In genomic region chr5:123005716-123006592, GRCm38 (mm10) we compare ENCODE assay signal across 14 mouse cellular contexts. TPM values are rescaled to one million over a fixed set of nuclear protein-coding genes. Genes with fewer than 3 reads are reported as not detected.
DNase-seq lines count a peak whose midpoint lies in the region; ATAC-seq and TF ChIP-seq lines count a peak whose summit lies in the region.
"Had no signal": no experiment of that assay in that cellular context is flagged by ENCODE, and none has a peak within 500 bp of the region (broad histone marks: within the 10 kb centered on the region; RNA-seq: fewer than 3 reads in every experiment).

No protein-coding gene starts in this region.

- H3K4me2 ChIP-seq in hindbrain, embryonic 11.5 days (replicated peaks; ENCODE audit: low read depth, low read length), result no peak overlapping the region
- H3K4me2 ChIP-seq in embryonic facial prominence, embryonic 14.5 days (ENCODE audit: low read depth, low read length), result peak overlapping the region; percentile 20; the same call in 1 of the 2 replicates
- no peak overlapping the region for H3K4me2 ChIP-seq in limb, embryonic 14.5 days (replicated peaks; ENCODE audit: low read depth, low read length, severe bottlenecking)

- 63% methylated on average over 19 of the region's 19 CpGs for WGBS in hindbrain, embryonic 10.5 days
- WGBS in hindbrain, embryonic 11.5 days, result 74% methylated on average over 19 of the region's 19 CpGs
- 64% methylated on average over 19 of the region's 19 CpGs for WGBS in embryonic facial prominence, embryonic 14.5 days
- 66% methylated on average over 19 of the region's 19 CpGs for WGBS in limb, embryonic 14.5 days

- peaks cover 19% of the 10 kb centered on the region for H3K4me1 ChIP-seq in hindbrain, embryonic 10.5 days (replicated peaks)
- no peaks in the 10 kb centered on the region for H3K4me1 ChIP-seq in hindbrain, embryonic 11.5 days (replicated peaks; ENCODE audit: control insufficient read depth, insufficient read depth, low read length)
- H3K4me1 ChIP-seq in embryonic facial prominence, embryonic 14.5 days (ENCODE audit: control insufficient read depth, insufficient read depth, low read length), result no peaks in the 10 kb centered on the region
- 0 out of 2 replicates have a peak, but pooled peaks cover 6% of the 10 kb centered on the region for H3K4me1 ChIP-seq in limb, embryonic 14.5 days (ENCODE audit: control insufficient read depth, insufficient read depth, low read length)

- H3K36me3 ChIP-seq in hindbrain, embryonic 10.5 days, result no peaks in the 10 kb centered on the region
- no peaks in the 10 kb centered on the region for H3K36me3 ChIP-seq in hindbrain, embryonic 11.5 days (ENCODE audit: control insufficient read depth, insufficient read depth, low read length)
- no peaks in the 10 kb centered on the region for H3K36me3 ChIP-seq in embryonic facial prominence, embryonic 14.5 days (ENCODE audit: control insufficient read depth, insufficient read depth, low read length)
- H3K36me3 ChIP-seq in limb, embryonic 14.5 days (ENCODE audit: control insufficient read depth, insufficient read depth, low read length), result no peaks in the 10 kb centered on the region

- ATAC-seq in hindbrain, embryonic 11.5 days (ENCODE audit: low FRiP score), result no peak
- no peak for ATAC-seq in embryonic facial prominence, embryonic 14.5 days (ENCODE audit: low read depth)
- ATAC-seq in limb, embryonic 14.5 days (ENCODE audit: low FRiP score, low read depth), result no peak

- no peaks in the 10 kb centered on the region for H3K9me3 ChIP-seq in hindbrain, embryonic 10.5 days
- no peaks in the 10 kb centered on the region for H3K9me3 ChIP-seq in hindbrain, embryonic 11.5 days (ENCODE audit: control insufficient read depth, low read length)
- no peaks in the 10 kb centered on the region for H3K9me3 ChIP-seq in embryonic facial prominence, embryonic 14.5 days (ENCODE audit: control insufficient read depth, low read length)
- H3K9me3 ChIP-seq in limb, embryonic 14.5 days (ENCODE audit: control insufficient read depth, low read length), result no peaks in the 10 kb centered on the region

- peak overlapping the region; percentile 50 for H3K27ac ChIP-seq in hindbrain, embryonic 10.5 days
- no peak overlapping the region for H3K27ac ChIP-seq in hindbrain, embryonic 11.5 days (ENCODE audit: low read depth, low read length)
- H3K27ac ChIP-seq in embryonic facial prominence, embryonic 14.5 days (replicated peaks; ENCODE audit: low read depth, low read length), result no peak overlapping the region
- H3K27ac ChIP-seq in limb, embryonic 14.5 days (replicated peaks; ENCODE audit: low read depth, low read length), result no peak overlapping the region

- no peak overlapping the region for H3K9ac ChIP-seq in hindbrain, embryonic 11.5 days (ENCODE audit: low read depth, low read length)
- H3K9ac ChIP-seq in embryonic facial prominence, embryonic 14.5 days (ENCODE audit: low read depth, low read length), result no peak overlapping the region
- 0 out of 2 replicates have a peak overlapping the region, but pooled peaks have one; percentile 1 for H3K9ac ChIP-seq in limb, embryonic 14.5 days (ENCODE audit: low read depth, low read length, severe bottlenecking)

- H3K27me3 ChIP-seq in hindbrain, embryonic 10.5 days (ENCODE audit: insufficient read depth, poor library complexity, severe bottlenecking), result no peaks in the 10 kb centered on the region
- no peaks in the 10 kb centered on the region for H3K27me3 ChIP-seq in hindbrain, embryonic 11.5 days (ENCODE audit: control insufficient read depth, insufficient read depth, low read length)
- no peaks in the 10 kb centered on the region for H3K27me3 ChIP-seq in embryonic facial prominence, embryonic 14.5 days (replicated peaks; ENCODE audit: control insufficient read depth, insufficient read depth, low read length)
- no peaks in the 10 kb centered on the region for H3K27me3 ChIP-seq in limb, embryonic 14.5 days (ENCODE audit: control insufficient read depth, insufficient read depth, low read length)

- DNase-seq in hindbrain, embryonic 10.5 days (ENCODE audit: low spot score), result no peak
- no peak for DNase-seq in hindbrain, embryonic 11.5 days (ENCODE audit: low spot score)
- peak; percentile 66 for DNase-seq in cerebellum, adult 9-11 months
- no peak for DNase-seq in embryonic facial prominence, embryonic 14.5 days (ENCODE audit: low spot score)
- no peak for DNase-seq in limb, embryonic 14.5 days (ENCODE audit: low spot score)
- no peak for DNase-seq in layer of hippocampus, adult 9-11 months
- no peak for DNase-seq in layer of hippocampus, adult 18-20 months (ENCODE audit: low spot score in 2 of 2)
- DNase-seq: liver; lung, postnatal 36 days; thymus, postnatal 14 days had no signal

- no peak overlapping the region for H3K4me3 ChIP-seq in hindbrain, embryonic 10.5 days
- H3K4me3 ChIP-seq in hindbrain, embryonic 11.5 days (ENCODE audit: low read depth, low read length), result no peak overlapping the region
- H3K4me3 ChIP-seq in embryonic facial prominence, embryonic 14.5 days (ENCODE audit: low read depth, low read length), result no peak overlapping the region
- no peak overlapping the region for H3K4me3 ChIP-seq in limb, embryonic 14.5 days (replicated peaks; ENCODE audit: low read length)

- TF ChIP-seq POLR2A in limb, embryonic 14.5 days (IDR thresholded peaks at IDR 0.05; ENCODE audit: borderline replicate concordance, extremely low read depth, insufficient read depth, insufficient read length), result no peak

RNA-seq across cellular contexts. Expression of gene Orai1, which starts 8.9 kb away (rescaled TPM):
- polyA plus RNA-seq in hindbrain, embryonic 10.5 days (2016; fragmentation: Nextera tagmentation; extraction: Ambion mirVana), result 10.2 and 11.3 TPM in 2 replicates
- 10.1 and 12.7 TPM in 2 replicates for polyA plus RNA-seq in hindbrain, embryonic 11.5 days (2014; fragmentation: Nextera tagmentation; extraction: Ambion mirVana)
- 19.5 and 20.8 TPM in 2 replicates for polyA plus RNA-seq in embryonic facial prominence, embryonic 14.5 days (2014; fragmentation: Nextera tagmentation; extraction: Ambion mirVana)
- 25.0 and 35.0 TPM in 2 replicates for polyA plus RNA-seq in limb, embryonic 14.5 days (2012; rRNA removed)
- polyA plus RNA-seq in limb, embryonic 14.5 days (2014; fragmentation: Nextera tagmentation; extraction: Ambion mirVana), result 20.7 and 20.9 TPM in 2 replicates
- 10 to 100 TPM; 11.2 to 11.9 TPM for total RNA-seq in layer of hippocampus, adult 18-20 months (2021)

RNA-seq across cellular contexts. Expression of gene Kdm2b, which starts 16.3 kb away (rescaled TPM):
- 84.6 and 92.4 TPM in 2 replicates for polyA plus RNA-seq in hindbrain, embryonic 10.5 days (2016; fragmentation: Nextera tagmentation; extraction: Ambion mirVana)
- polyA plus RNA-seq in hindbrain, embryonic 11.5 days (2014; fragmentation: Nextera tagmentation; extraction: Ambion mirVana), result 59.9 and 67.6 TPM in 2 replicates
- 30.1 and 31.0 TPM in 2 replicates for polyA plus RNA-seq in embryonic facial prominence, embryonic 14.5 days (2014; fragmentation: Nextera tagmentation; extraction: Ambion mirVana)
- polyA plus RNA-seq in limb, embryonic 14.5 days (2012; rRNA removed), result 40.9 and 45.8 TPM in 2 replicates
- polyA plus RNA-seq in limb, embryonic 14.5 days (2014; fragmentation: Nextera tagmentation; extraction: Ambion mirVana), result 37.0 and 41.7 TPM in 2 replicates
- 10 to 100 TPM; 33.5 to 39.4 TPM for total RNA-seq in layer of hippocampus, adult 18-20 months (2021)

RNA-seq across cellular contexts. Expression of gene Morn3, which starts 40.9 kb away (rescaled TPM):
- polyA plus RNA-seq in hindbrain, embryonic 10.5 days (2016; fragmentation: Nextera tagmentation; extraction: Ambion mirVana), result 0.50 and 2.4 TPM in 2 replicates
- polyA plus RNA-seq in hindbrain, embryonic 11.5 days (2014; fragmentation: Nextera tagmentation; extraction: Ambion mirVana), result 0.77 and 1.0 TPM in 2 replicates
- 0.34 and 3.6 TPM in 2 replicates for polyA plus RNA-seq in embryonic facial prominence, embryonic 14.5 days (2014; fragmentation: Nextera tagmentation; extraction: Ambion mirVana)
- polyA plus RNA-seq in limb, embryonic 14.5 days (2012; rRNA removed), result not detected in 2 replicates
- polyA plus RNA-seq in limb, embryonic 14.5 days (2014; fragmentation: Nextera tagmentation; extraction: Ambion mirVana), result not detected in 2 replicates
- total RNA-seq in layer of hippocampus, adult 18-20 months (2021), result under 1 TPM; 0.38 to 0.94 TPM
- total RNA-seq: neutrophil, adult 5-6 weeks had no signal
- polyA plus RNA-seq: heart, embryonic 14.5 days; large intestine, adult 2 months; small intestine, adult 2 months had no signal
